Mouse (Mus musculus) liver, adult 2 months (tissue): ENCODE measurements around the gene Slain2.

Experiments used
- CTCF ChIP-seq: fragments of 200-500 bp; IDR thresholded peaks from 2 replicates; pipeline ENCODE4 v1.5.1; 2011; ENCODE audit warnings: low read depth, low read length, control low read depth
- POLR2A ChIP-seq: fragments of 200-500 bp; IDR thresholded peaks from 2 replicates; pipeline ENCODE4 v1.6.1; 2011; ENCODE audit warnings: low read length, control low read depth; ENCODE audit not compliant: insufficient read depth; ENCODE audit errors: extremely low read depth

- no peak for TF ChIP-seq CTCF
- TF ChIP-seq POLR2A, result no peak
Measured at GRCm38 (mm10) chr5:72883706-72884105, 30.4 kb upstream of the Slain2 start.
